Mouse (Mus musculus) neural tube, embryonic 11.5 days (tissue): ENCODE measurements around the gene Nxf3. TPM values are rescaled to one million over a fixed set of nuclear protein-coding genes. Genes with fewer than 3 reads are reported as not detected.

Source experiments
- ATAC-seq: fragments of 200-750 bp; cut with Nextera tagmentation; 2 replicates; pipeline ENCODE4 v1.8.0; 2017; ENCODE audit warnings: moderate number of reproducible peaks, mild to moderate bottlenecking, moderate TSS enrichment, moderate library complexity; ENCODE audit not compliant: insufficient read depth, low FRiP score, low TSS enrichment
- DNase-seq: peaks from one replicate; pipeline ENCODE4 v3.0.0-alpha.2; 2015; ENCODE audit warnings: low spot score
- H3K27ac ChIP-seq: fragments of 300-500 bp; sonication (generic); 2 replicates; pipeline ENCODE4 v1.5.1; 2014; ENCODE audit warnings: low read depth, mild to moderate bottlenecking, low read length
- H3K27me3 ChIP-seq: fragments of 300-500 bp; sonication (generic); 2 replicates; pipeline ENCODE4 v1.6.1; 2014; ENCODE audit warnings: mild to moderate bottlenecking, low read length, mixed read lengths; ENCODE audit not compliant: control insufficient read depth, insufficient read depth
- H3K36me3 ChIP-seq: fragments of 300-500 bp; sonication (generic); 2 replicates; pipeline ENCODE4 v1.6.1; 2014; ENCODE audit warnings: mild to moderate bottlenecking, low read length, moderate library complexity, mixed read lengths; ENCODE audit not compliant: control insufficient read depth, insufficient read depth
- H3K4me1 ChIP-seq: fragments of 300-500 bp; sonication (generic); 2 replicates; pipeline ENCODE4 v1.6.1; 2014; ENCODE audit warnings: low read length, mixed read lengths; ENCODE audit not compliant: control insufficient read depth, insufficient read depth
- H3K4me2 ChIP-seq: fragments of 300-500 bp; sonication (generic); 2 replicates; pipeline ENCODE4 v1.6.1; 2014; ENCODE audit warnings: low read depth, mild to moderate bottlenecking, moderate library complexity
- H3K4me3 ChIP-seq: fragments of 300-500 bp; sonication (generic); 2 replicates; pipeline ENCODE4 v1.5.1; 2014; ENCODE audit warnings: low read depth, low read length
- H3K9ac ChIP-seq: fragments of 300-500 bp; sonication (generic); 2 replicates; pipeline ENCODE4 v1.6.1; 2014; ENCODE audit warnings: mild to moderate bottlenecking, low read length
- H3K9me3 ChIP-seq: fragments of 300-500 bp; sonication (generic); 2 replicates; pipeline ENCODE4 v1.6.1; 2016; ENCODE audit warnings: low read length; ENCODE audit not compliant: control insufficient read depth
- WGBS: fragments of 180-500 bp; shearing (Covaris S2); extraction: QIAGEN DNeasy Blood & Tissue Kit; methylation state at CpG from one replicate; pipeline ENCODE4 v1.1.7; 2014; 5-methylcytosine and 5-hydroxymethylcytosine counted together
- polyA plus RNA-seq: library from polyadenylated mRNA; unstranded; fragments of >200 nt; fragmentation: Nextera tagmentation; extraction: Ambion mirVana; gene quantifications from 2 replicates; pipeline ENCODE4 v1.2.1, GENCODE M21; 2014

Gene Nxf3
- polyA plus RNA-seq: not detected in 2 replicates

- Histone ChIP-seq H3K27ac (no peak within 1 kb of the TSS), H3K27me3 (no peaks in the 10 kb centered on the region), H3K4me3 (no peak within 1 kb of the TSS), H3K4me1 (no peaks in the 10 kb centered on the region), H3K4me2 (no peak within 1 kb of the TSS), H3K36me3 (no peaks in the 10 kb centered on the region), H3K9ac (no peak within 1 kb of the TSS), H3K9me3 (no peaks in the 10 kb centered on the region)
- 85% methylated on average over 9 of the region's 9 CpGs for WGBS
- ATAC-seq (no peak), DNase-seq (no peak)
Observed at GRCm38 (mm10) chrX:136085155-136085554, at the start of gene Nxf3. Gene Nxf3, minus strand, starts transcription at chrX:136085255.

GRCm38 (mm10) chrX:136127744-136128064, 42.6 kb upstream of the Nxf3 start:
- H3K9me3 ChIP-seq: no peaks in the 10 kb centered on the region
- H3K4me2 ChIP-seq: no peak overlapping the region
- no peak overlapping the region for H3K4me3 ChIP-seq
- no peak overlapping the region for H3K27ac ChIP-seq
- ATAC-seq (no peak), DNase-seq (peak; percentile 48)
- H3K36me3 ChIP-seq: no peaks in the 10 kb centered on the region
- 23% methylated on average over 5 of the region's 5 CpGs for WGBS
- H3K4me1 ChIP-seq: no peaks in the 10 kb centered on the region
- H3K27me3 ChIP-seq: no peaks in the 10 kb centered on the region
- H3K9ac ChIP-seq: no peak overlapping the region

GRCm38 (mm10) chrX:136127038-136127743, 42.1 kb upstream of the Nxf3 start:
- H3K4me1 ChIP-seq: no peaks in the 10 kb centered on the region
- 58% methylated on average over 8 of the region's 8 CpGs for WGBS
- no peak for ATAC-seq
- H3K4me2 ChIP-seq: no peak overlapping the region
- H3K36me3 ChIP-seq: no peaks in the 10 kb centered on the region
- no peak for DNase-seq
- no peaks in the 10 kb centered on the region for H3K9me3 ChIP-seq
- no peak overlapping the region for H3K27ac ChIP-seq
- H3K27me3 ChIP-seq: no peaks in the 10 kb centered on the region
- H3K9ac ChIP-seq: no peak overlapping the region
- H3K4me3 ChIP-seq: no peak overlapping the region

GRCm38 (mm10) chrX:136115419-136115961, 30.4 kb upstream of the Nxf3 start:
- WGBS: 22% methylated on average over 23 of the region's 23 CpGs
- DNase-seq (peak; percentile 84), ATAC-seq (peak; percentile 98)
- no peaks in the 10 kb centered on the region for H3K9me3 ChIP-seq
- no peaks in the 10 kb centered on the region for H3K4me1 ChIP-seq
- peak overlapping the region; percentile 60; the same call in 1 of the 2 replicates for H3K27ac ChIP-seq
- H3K36me3 ChIP-seq: no peaks in the 10 kb centered on the region
- H3K4me3 ChIP-seq: peak overlapping the region; percentile 36
- H3K27me3 ChIP-seq: no peaks in the 10 kb centered on the region
- H3K9ac ChIP-seq: peak overlapping the region; percentile 32; the same call in 1 of the 2 replicates
- peak overlapping the region; percentile 42 for H3K4me2 ChIP-seq

- H3K4me2 ChIP-seq: peak overlapping the region; percentile 42; the same call in 1 of the 2 replicates
- no peaks in the 10 kb centered on the region for H3K4me1 ChIP-seq
- 42% methylated on average over 4 of the region's 4 CpGs for WGBS
- no peak overlapping the region for H3K4me3 ChIP-seq
- DNase-seq (no peak), ATAC-seq (peak; percentile 28)
- no peaks in the 10 kb centered on the region for H3K9me3 ChIP-seq
- H3K27me3 ChIP-seq: no peaks in the 10 kb centered on the region
- H3K36me3 ChIP-seq: no peaks in the 10 kb centered on the region
- H3K27ac ChIP-seq: no peak overlapping the region
- no peak overlapping the region for H3K9ac ChIP-seq
Observed at GRCm38 (mm10) chrX:136115015-136115414, 30.0 kb upstream of the Nxf3 start.

- 49% methylated on average over 6 of the region's 6 CpGs for WGBS
- ATAC-seq (no peak), DNase-seq (peak; percentile 48)
- H3K9ac ChIP-seq: no peak overlapping the region
- no peak overlapping the region for H3K4me2 ChIP-seq
- no peaks in the 10 kb centered on the region for H3K4me1 ChIP-seq
- no peaks in the 10 kb centered on the region for H3K36me3 ChIP-seq
- H3K27me3 ChIP-seq: no peaks in the 10 kb centered on the region
- no peak overlapping the region for H3K4me3 ChIP-seq
- no peaks in the 10 kb centered on the region for H3K9me3 ChIP-seq
- H3K27ac ChIP-seq: no peak overlapping the region
Observed at GRCm38 (mm10) chrX:136107942-136108341, 22.9 kb upstream of the Nxf3 start.

- Histone ChIP-seq H3K9me3 (no peaks in the 10 kb centered on the region), H3K4me3 (no peak overlapping the region), H3K36me3 (no peaks in the 10 kb centered on the region), H3K9ac (no peak overlapping the region), H3K27ac (no peak overlapping the region), H3K27me3 (no peaks in the 10 kb centered on the region), H3K4me1 (no peaks in the 10 kb centered on the region), H3K4me2 (no peak overlapping the region)
- ATAC-seq (no peak), DNase-seq (no peak)
- 71% methylated on average over 3 of the region's 3 CpGs for WGBS
Observed at GRCm38 (mm10) chrX:136104724-136105088, 19.7 kb upstream of the Nxf3 start.

GRCm38 (mm10) chrX:136104046-136104723, 19.1 kb upstream of the Nxf3 start:
- H3K27me3 ChIP-seq: no peaks in the 10 kb centered on the region
- no peak overlapping the region for H3K9ac ChIP-seq
- no peak overlapping the region for H3K4me3 ChIP-seq
- no peaks in the 10 kb centered on the region for H3K36me3 ChIP-seq
- H3K27ac ChIP-seq: no peak overlapping the region
- DNase-seq (no peak), ATAC-seq (no peak)
- H3K9me3 ChIP-seq: no peaks in the 10 kb centered on the region
- H3K4me2 ChIP-seq: no peak overlapping the region
- 66% methylated on average over 4 of the region's 4 CpGs for WGBS
- no peaks in the 10 kb centered on the region for H3K4me1 ChIP-seq

- no peak overlapping the region for H3K4me2 ChIP-seq
- no peaks in the 10 kb centered on the region for H3K36me3 ChIP-seq
- no peak overlapping the region for H3K9ac ChIP-seq
- no peak overlapping the region for H3K27ac ChIP-seq
- H3K4me1 ChIP-seq: no peaks in the 10 kb centered on the region
- WGBS: 51% methylated on average over 2 of the region's 2 CpGs
- no peak for ATAC-seq
- no peak for DNase-seq
- no peak overlapping the region for H3K4me3 ChIP-seq
- no peaks in the 10 kb centered on the region for H3K27me3 ChIP-seq
- H3K9me3 ChIP-seq: no peaks in the 10 kb centered on the region
Observed at GRCm38 (mm10) chrX:136094421-136094820, 9.4 kb upstream of the Nxf3 start.
